In genomic region chr14:54159816-54160215, GRCm38 (mm10) we compare ENCODE assay signal across 23 mouse cellular contexts.
"Had no signal": no experiment of that assay in that cellular context is flagged by ENCODE, and none has a peak within 500 bp of the region (broad histone marks: within the 10 kb centered on the region; RNA-seq: fewer than 3 reads in every experiment).

No protein-coding gene starts in this region.

- DNase-seq: forebrain, postnatal 0 days; gastrocnemius, postnatal 14 days; gastrocnemius, postnatal 36 days; heart, adult 18-20 months; heart, postnatal 10 days; heart, postnatal 36 days; kidney, adult 18-20 months; kidney, adult 8-10 months; kidney, postnatal 10 days; kidney, postnatal 25 days; kidney, postnatal 4 days; liver had no signal

- H3K9me3 ChIP-seq: heart, embryonic 12.5 days; hindbrain, embryonic 13.5 days; hindbrain, embryonic 15.5 days; intestine, embryonic 15.5 days; limb, embryonic 10.5 days; limb, embryonic 12.5 days had no signal

- H3K4me1 ChIP-seq: hindbrain, embryonic 13.5 days; limb, embryonic 10.5 days; limb, embryonic 12.5 days had no signal

- H3K4me3 ChIP-seq: heart, embryonic 12.5 days; hindbrain, embryonic 13.5 days; hindbrain, embryonic 15.5 days; intestine, embryonic 15.5 days; layer of hippocampus, adult 2 months; left cerebral cortex, adult 2 months; limb, embryonic 10.5 days; limb, embryonic 12.5 days had no signal

- ATAC-seq: forebrain, postnatal 0 days; hindbrain, postnatal 0 days; inflammation-experienced regulatory T-cells, adult 6 months; intestine, embryonic 15.5 days; intestine, postnatal 0 days had no signal

- H3K4me2 ChIP-seq: heart, embryonic 12.5 days; hindbrain, embryonic 13.5 days; hindbrain, embryonic 15.5 days; intestine, embryonic 15.5 days; limb, embryonic 12.5 days had no signal

- H3K27ac ChIP-seq: hindbrain, embryonic 13.5 days; hindbrain, embryonic 15.5 days; hindbrain, postnatal 0 days; intestine, embryonic 15.5 days; layer of hippocampus, adult 2 months; left cerebral cortex, adult 2 months; limb, embryonic 10.5 days; limb, embryonic 12.5 days had no signal

- H3K36me3 ChIP-seq: heart, embryonic 12.5 days; hindbrain, embryonic 13.5 days; hindbrain, embryonic 15.5 days; intestine, embryonic 15.5 days; limb, embryonic 10.5 days; limb, embryonic 12.5 days had no signal

- H3K27me3 ChIP-seq: heart, embryonic 12.5 days; hindbrain, embryonic 13.5 days; intestine, embryonic 15.5 days; limb, embryonic 12.5 days had no signal

- H3K9ac ChIP-seq: forebrain, postnatal 0 days; heart, embryonic 12.5 days; hindbrain, embryonic 13.5 days; hindbrain, embryonic 15.5 days; intestine, embryonic 15.5 days; limb, embryonic 12.5 days had no signal
